Mouse (Mus musculus) forelimb bud, embryonic 11.5 days (tissue): ENCODE measurements around the gene Opn4.

Experiments used
- DNase-seq: peaks from one replicate; pipeline ENCODE4 v3.0.0-alpha.2; 2012; ENCODE audit warnings: low read depth, low spot score

Gene Opn4

GRCm38 (mm10) chr14:34562393-34562792 lies 37.5 kb downstream of the Opn4 start:
- DNase-seq, result peak; percentile 50

- no peak for DNase-seq
Observed at GRCm38 (mm10) chr14:34561647-34562046, 38.3 kb downstream of the Opn4 start.

- DNase-seq, result peak; percentile 53
Observed at GRCm38 (mm10) chr14:34558947-34559346, 41.0 kb downstream of the Opn4 start.

- no peak for DNase-seq
Observed at GRCm38 (mm10) chr14:34555211-34555610, 44.7 kb downstream of the Opn4 start.

- no peak for DNase-seq
Observed at GRCm38 (mm10) chr14:34554047-34554446, 45.9 kb downstream of the Opn4 start.

- no peak for DNase-seq
Observed at GRCm38 (mm10) chr14:34553470-34553869, 46.5 kb downstream of the Opn4 start.

- no peak for DNase-seq
Observed at GRCm38 (mm10) chr14:34552226-34552625, 47.7 kb downstream of the Opn4 start.

GRCm38 (mm10) chr14:34549004-34549671 lies 50.8 kb downstream of the Opn4 start:
- DNase-seq, result peak; percentile 84

GRCm38 (mm10) chr14:34548391-34549001 lies 51.4 kb downstream of the Opn4 start:
- peak; percentile 74 for DNase-seq

- no peak for DNase-seq
Observed at GRCm38 (mm10) chr14:34544545-34544944, 55.4 kb downstream of the Opn4 start.

GRCm38 (mm10) chr14:34544001-34544400 lies 55.9 kb downstream of the Opn4 start:
- no peak for DNase-seq

GRCm38 (mm10) chr14:34543596-34543995 lies 56.3 kb downstream of the Opn4 start:
- DNase-seq, result no peak

GRCm38 (mm10) chr14:34541896-34542295 lies 58.0 kb downstream of the Opn4 start:
- DNase-seq, result no peak

- DNase-seq, result peak; percentile 17
Observed at GRCm38 (mm10) chr14:34540685-34541162, 59.2 kb downstream of the Opn4 start.
